Mouse (Mus musculus) lung, adult 2 months (tissue): ENCODE data around the gene Zfp747. TPM values are rescaled to one million over a fixed set of nuclear protein-coding genes. Genes with fewer than 3 reads are reported as not detected.

Source experiments
- DNase-seq: peaks from one replicate; pipeline ENCODE4 v3.0.0; 2022
- H3K4me1 ChIP-seq: fragments of 200-500 bp; 2 replicates; pipeline ENCODE4 v1.6.1; 2011; ENCODE audit warnings: low read length; ENCODE audit not compliant: control insufficient read depth, insufficient read depth
- H3K4me3 ChIP-seq: fragments of 200-500 bp; replicated peaks from 2 replicates; pipeline ENCODE3; 2011; ENCODE audit warnings: low read depth, mild to moderate bottlenecking, control low read depth, low read length; ENCODE audit errors: extremely low read depth
- CTCF ChIP-seq: fragments of 200-500 bp; IDR thresholded peaks from 2 replicates; pipeline ENCODE4 v1.5.1; 2011; ENCODE audit warnings: mild to moderate bottlenecking, low read length, control low read depth; ENCODE audit not compliant: insufficient read depth
- POLR2A ChIP-seq: fragments of 200-500 bp; IDR thresholded peaks from 2 replicates; pipeline ENCODE4 v1.6.1; 2011; ENCODE audit warnings: low read depth, mild to moderate bottlenecking, control low read depth, low read length, borderline replicate concordance; ENCODE audit errors: extremely low read depth
- WGBS: fragments of 180-500 bp; shearing (Covaris S2); methylation state at CpG from one replicate; pipeline ENCODE4 v1.1.7; 2018; 5-methylcytosine and 5-hydroxymethylcytosine counted together
- polyA plus RNA-seq: library from polyadenylated mRNA; depleted of rRNA; stranded (reverse); fragments of >200 nt; gene quantifications from 2 replicates; pipeline ENCODE4 v1.2.3, GENCODE M21; 2012

Zfp747 gene
- polyA plus RNA-seq, 1 experiment: 10.9 TPM

DNA sequence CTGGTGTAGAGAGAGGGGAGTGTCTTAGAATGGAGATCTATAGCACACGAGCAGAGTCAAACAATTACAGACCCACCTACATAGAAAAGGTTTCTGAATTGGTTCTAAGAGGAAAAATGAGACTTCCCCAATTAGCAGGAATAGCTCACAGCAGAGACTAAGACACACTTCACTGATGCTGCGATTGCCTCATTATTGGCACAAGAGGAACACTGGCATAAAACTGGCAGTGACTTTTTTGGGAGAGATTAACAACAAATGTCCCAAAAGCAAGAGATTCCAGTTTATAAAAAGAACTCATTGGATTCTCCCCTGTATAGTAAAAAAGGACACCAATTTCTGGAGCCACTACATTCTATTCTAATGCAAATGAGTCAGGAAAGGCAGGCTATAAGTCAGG is 18.0 kb downstream of the Zfp747 start:
- Histone ChIP-seq H3K4me1 (no peaks in the 10 kb centered on the region; the same call in 1 of the 2 replicates), H3K4me3 (no peak overlapping the region)
- 50% methylated on average over 2 of the region's 2 CpGs for WGBS
- TF ChIP-seq CTCF (no peak), POLR2A (no peak)
- DNase-seq: no peak

GRCm38 (mm10) chr7:127355796-127356195 is 20.1 kb downstream of the Zfp747 start:
- TF ChIP-seq POLR2A (no peak), CTCF (no peak)
- WGBS: 64% methylated on average over 3 of the region's 3 CpGs
- DNase-seq: no peak
- Histone ChIP-seq H3K4me3 (no peak overlapping the region), H3K4me1 (no peaks in the 10 kb centered on the region)

GRCm38 (mm10) chr7:127351230-127352004 is 24.4 kb downstream of the Zfp747 start:
- Histone ChIP-seq H3K4me3 (no peak overlapping the region), H3K4me1 (no peaks in the 10 kb centered on the region; the same call in 1 of the 2 replicates)
- 72% methylated on average over 5 of the region's 5 CpGs for WGBS
- TF ChIP-seq POLR2A: no peak
- TF ChIP-seq CTCF: no peak
- DNase-seq: no peak

- DNase-seq: peak; percentile 64
These were observed 29.2 kb downstream of the Zfp747 start for GRCm38 (mm10) chr7:127346676-127347075.

GRCm38 (mm10) chr7:127345512-127346325 is 30.1 kb downstream of the Zfp747 start, which contains the start of gene Zfp768:
Zfp768 (minus strand) TSS chr7:127345589.
- H3K4me3 ChIP-seq: peak within 1 kb of the TSS; percentile 89
- peak; percentile 74; the same call in 1 of the 2 replicates for TF ChIP-seq POLR2A
- no peak for TF ChIP-seq CTCF
- under 1% methylated on average over 73 of the region's 76 CpGs for WGBS
- peak; percentile 96 for DNase-seq
- H3K4me1 ChIP-seq: no peaks in the 10 kb centered on the region; the same call in 1 of the 2 replicates

More at GRCm38 (mm10) chr7:127346676-127347075, 29.2 kb downstream of the Zfp747 start:
- no peaks in the 10 kb centered on the region; the same call in 1 of the 2 replicates for H3K4me1 ChIP-seq
- H3K4me3 ChIP-seq: no peak overlapping the region
- 34% methylated on average over 8 of the region's 8 CpGs for WGBS
- TF ChIP-seq CTCF (no peak), POLR2A (no peak)

- no peak for DNase-seq
- WGBS: 1% methylated on average over 42 of the region's 42 CpGs
- TF ChIP-seq POLR2A (no peak; the same call in 1 of the 2 replicates), CTCF (no peak)
These were observed 30.8 kb downstream of the Zfp747 start for GRCm38 (mm10) chr7:127345092-127345491.

GRCm38 (mm10) chr7:127344371-127344770 is 31.5 kb downstream of the Zfp747 start:
- no peak for DNase-seq
- TF ChIP-seq POLR2A (no peak), CTCF (no peak)
- 82% methylated on average over 8 of the region's 8 CpGs for WGBS
- Histone ChIP-seq H3K4me3 (no peak overlapping the region), H3K4me1 (no peaks in the 10 kb centered on the region; the same call in 1 of the 2 replicates)

More at GRCm38 (mm10) chr7:127345092-127345491, 30.8 kb downstream of the Zfp747 start:
- no peaks in the 10 kb centered on the region; the same call in 1 of the 2 replicates for H3K4me1 ChIP-seq
- H3K4me3 ChIP-seq: peak overlapping the region; percentile 89

- no peak for TF ChIP-seq CTCF
- TF ChIP-seq POLR2A: 0 out of 2 replicates have a peak, but pooled peaks have one; percentile 18
- Histone ChIP-seq H3K4me3 (no peak overlapping the region), H3K4me1 (no peaks in the 10 kb centered on the region; the same call in 1 of the 2 replicates)
- WGBS: 86% methylated on average over 38 of the region's 38 CpGs
- no peak for DNase-seq
These were observed 32.4 kb downstream of the Zfp747 start for GRCm38 (mm10) chr7:127343351-127344019.

DNA sequence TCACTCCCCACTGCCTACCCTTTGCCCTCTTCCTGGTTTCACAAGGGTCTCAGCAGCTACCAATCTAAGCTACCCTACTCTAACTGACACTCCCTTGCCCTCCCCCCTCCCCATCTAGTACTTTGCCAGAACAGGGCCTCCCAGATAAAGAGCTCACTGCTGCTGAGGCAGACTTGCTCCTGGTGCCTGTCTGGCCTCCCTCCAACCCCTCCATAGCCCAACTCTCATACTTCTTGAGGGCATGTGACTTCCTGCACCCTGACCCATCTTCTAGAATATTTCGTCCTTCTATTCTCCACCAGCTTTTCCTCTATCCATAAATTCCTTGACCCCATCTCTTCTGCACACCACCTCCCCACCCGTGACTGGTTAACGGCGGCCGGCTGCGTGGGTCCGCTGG is 33.0 kb downstream of the Zfp747 start:
- 87% methylated on average over 7 of the region's 7 CpGs for WGBS
- Histone ChIP-seq H3K4me1 (no peaks in the 10 kb centered on the region; the same call in 1 of the 2 replicates), H3K4me3 (no peak overlapping the region)
- TF ChIP-seq POLR2A (no peak), CTCF (no peak)
- DNase-seq: no peak
